Mouse (Mus musculus): ENCODE data around the gene Msi2.

Gene Msi2

DNA sequence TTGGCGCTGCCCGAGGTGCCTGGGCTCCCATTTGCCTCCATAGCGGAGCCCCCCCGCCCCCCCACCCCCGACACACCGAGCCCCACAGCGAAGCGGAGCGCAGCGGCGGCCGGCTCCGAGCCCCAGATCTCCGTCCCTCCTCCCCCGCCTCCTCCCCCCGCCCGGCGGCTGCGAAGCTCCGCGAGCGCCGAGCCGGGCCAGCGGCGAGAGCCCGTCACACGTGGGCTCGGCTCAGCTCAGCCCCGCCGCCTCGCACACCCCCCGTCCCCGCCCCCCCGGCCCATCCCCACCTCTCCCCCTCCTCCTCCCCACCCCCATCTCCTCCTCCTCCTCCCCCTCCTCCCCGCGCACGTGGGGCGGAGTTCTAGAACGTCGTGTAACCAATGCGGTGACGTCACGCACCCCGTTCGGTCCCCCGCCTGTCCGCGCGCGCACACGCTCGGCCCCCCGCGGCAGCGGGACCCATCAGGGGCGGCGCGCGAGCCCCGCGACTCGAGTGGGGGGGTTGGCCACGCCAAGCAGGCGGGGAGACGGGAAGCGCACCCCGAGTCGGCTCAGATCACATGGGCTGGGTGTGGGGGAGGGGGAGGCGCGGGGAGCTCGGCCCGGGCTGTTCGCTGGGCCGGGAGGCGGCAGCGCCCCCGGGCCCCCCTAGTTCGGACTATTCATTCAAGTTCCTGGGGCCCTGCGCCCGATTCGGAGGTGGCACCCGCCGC lies at the start of gene Msi2:
Gene Msi2 (minus strand): TSS at position 464 of the 716 bp plus-strand sequence.
- DNase-seq = peak; percentile 96

DNA sequence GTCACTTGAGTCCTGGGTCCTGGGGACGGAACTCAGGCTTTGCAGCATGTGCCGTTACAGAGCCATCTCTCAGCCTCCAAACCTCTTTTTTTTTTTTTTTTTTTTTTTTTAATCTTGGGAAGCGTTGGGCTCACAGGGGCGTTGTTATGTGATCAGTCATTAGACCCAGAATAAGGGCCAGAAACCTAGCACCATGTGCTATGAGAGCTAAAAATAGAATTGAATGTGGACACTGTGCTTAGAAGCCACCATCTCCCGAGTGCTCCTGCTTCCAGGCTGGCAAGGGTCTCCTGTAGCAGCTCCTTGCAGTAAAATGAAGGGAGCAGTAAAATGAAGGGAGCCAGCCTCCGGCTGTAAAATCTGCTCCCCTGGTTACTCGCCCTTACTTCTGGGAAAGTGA lies 47.3 kb upstream of the Msi2 start:
- DNase-seq = no peak

DNA sequence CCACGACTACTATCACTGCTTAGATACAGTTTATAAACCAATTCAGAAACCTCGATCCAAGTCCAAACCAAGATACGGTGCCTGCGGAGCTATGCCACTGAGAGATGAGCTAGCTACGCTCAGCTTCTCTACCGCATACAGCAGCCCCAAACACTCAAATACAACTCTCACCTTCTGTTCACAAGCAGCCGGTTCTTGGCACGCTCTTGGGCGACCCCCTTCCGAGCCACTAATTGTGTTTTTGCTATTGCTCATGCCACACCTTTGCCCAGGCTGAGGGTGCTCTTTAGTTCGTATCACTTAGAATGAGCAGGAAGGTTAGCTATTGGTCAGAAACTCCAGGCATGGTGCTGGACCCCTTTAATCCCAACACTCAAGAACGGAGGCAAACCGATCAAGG lies 45.1 kb upstream of the Msi2 start:
- DNase-seq = no peak

DNA sequence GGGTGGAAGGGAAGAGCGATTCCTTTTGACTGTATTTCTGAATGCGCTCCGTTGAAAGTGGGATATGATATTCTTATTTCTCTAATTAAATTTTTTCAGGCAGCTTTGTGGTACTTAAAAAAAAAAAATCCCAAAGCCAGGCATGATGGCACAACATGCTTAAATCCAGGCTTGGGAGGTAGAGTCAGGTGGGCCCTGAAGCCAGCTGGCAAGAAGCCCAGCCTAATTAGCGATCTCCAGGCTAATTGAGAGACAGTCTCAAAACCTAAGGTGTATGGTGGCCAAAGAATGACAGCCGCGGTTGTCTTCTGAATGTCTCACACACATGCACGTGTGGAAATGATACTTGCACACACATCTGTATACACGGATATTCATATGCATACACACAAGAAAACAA lies 41.2 kb upstream of the Msi2 start:
- DNase-seq = no peak

DNA sequence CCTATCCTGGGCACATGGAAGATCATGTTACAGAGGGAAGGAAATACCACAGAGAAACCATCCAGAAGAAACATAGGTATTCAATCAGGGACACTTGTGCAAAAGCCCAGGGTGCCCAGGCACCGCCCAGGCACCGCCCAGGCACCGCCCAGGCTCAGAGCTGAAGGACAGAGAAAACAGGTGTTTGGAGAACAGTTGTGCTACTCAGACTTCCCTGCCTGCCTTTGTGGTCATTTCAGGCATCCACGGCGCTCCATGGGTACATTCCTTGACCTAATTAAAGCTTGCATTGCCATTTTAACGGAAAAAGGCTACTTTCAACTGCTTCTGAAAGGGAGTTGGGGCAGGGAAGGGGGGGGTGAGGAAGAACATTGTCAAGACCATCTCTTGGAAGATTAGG lies 40.1 kb upstream of the Msi2 start:
- DNase-seq = no peak

DNA sequence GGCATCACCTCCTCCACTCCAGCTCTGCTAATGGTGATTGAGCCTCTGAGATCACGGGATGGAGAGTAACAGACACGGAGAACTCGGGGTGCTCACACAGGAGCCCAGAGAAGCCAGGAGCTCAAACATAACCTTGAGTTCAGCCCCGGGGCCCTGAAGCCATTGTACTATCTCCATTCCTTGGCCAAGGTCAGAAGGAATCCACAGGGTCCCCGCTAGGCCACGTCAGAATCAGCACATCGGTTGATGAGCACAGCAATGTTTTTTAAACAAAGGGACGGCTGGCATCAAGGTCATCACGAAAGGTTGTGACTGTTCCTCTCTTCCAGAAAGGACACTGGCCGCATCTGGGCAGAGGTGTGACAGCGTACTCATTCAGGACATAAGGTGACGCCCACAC lies 27.0 kb upstream of the Msi2 start:
- no peak for DNase-seq

DNA sequence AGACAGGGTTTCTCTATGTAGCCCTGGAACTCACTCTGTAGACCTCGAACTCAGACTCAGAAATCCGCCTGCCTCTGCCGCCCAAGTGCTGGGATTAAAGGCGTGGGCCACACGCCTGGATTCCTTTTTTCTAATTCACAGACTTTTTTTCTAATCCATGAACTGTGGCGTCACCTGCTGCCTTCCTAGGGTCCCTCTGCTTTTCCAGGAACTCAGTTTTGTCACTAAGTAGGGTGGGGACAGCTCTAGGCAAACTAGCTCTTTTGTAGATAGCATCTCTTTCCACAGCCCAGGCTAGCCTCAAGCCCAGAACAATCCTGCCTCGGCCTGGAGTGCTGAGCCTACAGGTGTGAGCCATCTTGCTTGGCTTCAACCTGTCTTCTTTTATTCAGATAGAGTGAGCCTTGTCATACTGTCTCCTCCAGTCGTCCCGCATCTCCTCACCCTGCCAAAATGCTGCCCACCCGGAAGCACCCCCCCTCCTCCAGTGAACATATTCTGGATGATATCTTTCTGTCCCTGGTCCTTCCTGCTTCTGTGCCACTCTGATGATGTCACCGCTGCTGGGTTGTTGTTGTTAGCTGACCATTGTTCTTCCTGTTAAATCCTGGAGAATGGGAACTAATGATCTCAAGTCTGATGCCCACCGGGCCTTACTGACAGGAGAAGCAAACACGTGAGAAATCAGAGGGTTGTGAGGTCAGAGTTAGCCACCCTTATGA lies 21.4 kb upstream of the Msi2 start:
- DNase-seq = no peak

DNA sequence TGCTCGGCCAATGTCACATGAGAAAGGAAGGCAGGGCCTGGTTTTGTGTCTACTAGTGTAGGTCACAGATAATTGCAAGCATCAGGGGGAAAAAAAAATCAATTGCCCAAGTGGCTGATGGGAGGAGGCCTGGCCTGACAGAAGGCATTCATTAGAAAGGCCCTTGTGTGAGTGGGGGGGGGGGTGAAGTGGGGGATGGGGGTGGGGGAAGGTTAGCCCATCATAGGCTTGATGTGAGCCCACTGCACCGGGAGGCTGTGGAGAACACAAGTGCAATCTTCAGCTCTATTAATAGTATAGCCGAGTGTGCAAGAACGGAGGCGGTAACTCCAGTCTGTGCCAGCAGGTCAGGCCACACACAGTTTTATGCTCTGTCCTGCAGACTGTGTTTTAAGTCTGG lies 11.1 kb upstream of the Msi2 start:
- DNase-seq = no peak

DNA sequence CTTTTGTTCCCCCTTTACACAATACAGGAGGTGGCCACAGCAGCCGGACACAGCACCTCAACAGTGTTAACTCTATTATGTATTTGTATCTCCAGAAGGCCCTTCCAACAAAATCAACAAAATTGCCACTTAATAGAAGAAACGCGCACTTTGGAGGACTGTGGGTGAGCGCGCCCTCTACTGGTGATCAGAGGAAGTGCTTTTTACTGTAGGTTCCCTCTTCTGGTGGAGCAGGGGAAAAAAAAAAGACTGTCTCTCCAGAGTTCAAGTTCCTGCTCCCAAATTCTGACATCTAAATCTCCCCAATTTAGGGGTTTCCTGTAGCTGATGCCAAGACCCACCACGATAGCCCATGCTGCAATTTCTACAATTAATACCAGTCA lies 10.2 kb upstream of the Msi2 start:
- DNase-seq = peak; percentile 86

DNA sequence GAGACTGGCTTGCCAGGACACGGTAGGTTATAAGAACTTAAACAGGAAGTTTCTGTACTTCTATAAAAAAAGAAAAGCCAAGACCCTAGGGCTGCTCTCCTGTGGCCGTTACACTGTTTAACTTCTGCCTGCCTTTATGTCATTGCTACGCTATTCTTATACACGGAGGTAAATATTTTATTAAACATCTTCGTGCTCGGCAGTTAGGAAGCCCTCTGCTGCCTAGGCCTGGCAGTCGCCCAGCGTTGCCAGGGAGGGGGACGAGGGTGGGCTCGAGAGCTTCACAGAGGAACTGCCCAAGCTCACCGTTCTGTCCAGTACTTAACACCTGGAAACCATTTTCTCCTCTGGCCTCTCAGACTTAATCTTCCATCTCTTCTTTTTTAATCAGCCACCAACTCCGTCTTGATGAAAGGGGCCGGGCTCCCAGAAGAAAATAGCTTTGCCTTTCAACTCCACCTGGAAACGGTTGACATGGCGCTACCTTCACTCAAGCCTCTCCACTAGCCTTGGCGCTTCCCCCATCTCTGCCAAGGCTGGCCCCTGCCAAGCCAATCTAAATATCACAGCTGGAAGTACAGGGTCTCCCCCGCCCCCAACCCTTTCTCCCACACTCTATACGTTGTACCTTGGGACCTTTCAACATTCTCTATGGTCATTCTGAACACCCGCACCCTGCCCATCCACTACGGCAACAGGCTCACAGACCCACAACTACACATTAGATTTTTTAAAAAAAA lies 9.6 kb upstream of the Msi2 start:
- DNase-seq = peak; percentile 24

DNA sequence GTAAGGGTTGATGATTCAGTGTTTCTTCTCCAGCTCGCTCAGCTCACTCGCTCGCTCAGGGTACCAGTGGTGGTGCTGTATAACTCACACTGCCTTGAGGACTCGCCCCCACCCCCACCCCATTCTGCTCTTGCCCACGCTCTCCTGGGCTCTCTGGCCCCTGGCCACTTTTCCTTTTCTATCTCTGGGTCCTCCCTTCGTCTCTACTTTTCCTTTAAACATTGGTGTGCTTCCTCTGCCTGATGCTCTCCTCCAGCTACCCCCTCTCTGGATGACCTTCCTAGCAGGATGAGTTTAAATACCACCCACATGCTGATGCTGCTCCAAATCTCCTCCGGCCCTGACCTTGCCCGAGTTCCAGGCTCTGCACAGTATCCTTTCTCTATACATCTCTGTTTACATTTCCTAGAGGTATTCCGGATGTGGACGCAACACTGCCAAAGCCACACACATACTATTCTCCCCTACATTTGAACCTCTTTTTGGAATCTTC lies 2.9 kb upstream of the Msi2 start:
- no peak for DNase-seq

DNA sequence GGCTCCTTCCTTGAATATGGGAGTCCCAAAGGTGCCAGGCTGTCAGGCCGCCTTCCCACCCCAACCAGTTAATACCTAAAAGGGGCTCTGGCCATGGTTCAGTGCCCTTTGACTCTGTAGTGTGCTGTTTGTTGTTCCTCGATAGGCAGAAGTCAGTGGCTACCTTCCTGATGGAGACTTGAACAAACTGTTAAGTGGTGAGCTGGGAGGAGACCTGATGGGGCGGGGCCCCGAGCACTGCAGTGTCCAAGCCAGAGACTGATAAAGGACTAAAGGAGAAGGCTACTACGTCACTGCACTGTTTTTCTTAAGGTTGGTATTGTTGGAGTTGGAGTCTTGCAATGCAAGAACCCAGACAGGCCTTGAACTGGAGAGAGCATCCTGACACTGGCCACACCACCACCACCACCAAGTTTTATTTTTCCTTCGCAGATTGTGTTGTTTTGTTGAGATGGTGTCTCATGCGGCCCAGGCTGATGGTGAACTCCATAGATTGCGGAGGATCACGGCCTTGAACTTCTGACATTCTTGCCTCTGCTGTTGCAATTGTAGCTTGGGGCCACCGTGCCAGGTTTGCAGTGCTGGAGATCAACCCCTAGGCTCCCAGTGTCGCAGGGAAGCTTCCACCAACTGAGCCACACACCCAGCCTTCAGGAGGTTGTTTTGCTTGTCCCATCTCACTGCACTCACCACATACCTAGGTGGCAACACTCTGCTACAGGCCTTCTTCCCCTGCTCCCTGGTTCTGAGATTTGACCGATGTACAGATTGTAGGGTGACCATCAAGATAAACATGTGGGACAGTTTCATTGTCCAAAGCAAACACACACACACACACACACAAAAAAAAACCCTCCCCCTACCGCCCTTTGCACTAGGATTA lies 2.2 kb upstream of the Msi2 start:
- no peak for DNase-seq

DNA sequence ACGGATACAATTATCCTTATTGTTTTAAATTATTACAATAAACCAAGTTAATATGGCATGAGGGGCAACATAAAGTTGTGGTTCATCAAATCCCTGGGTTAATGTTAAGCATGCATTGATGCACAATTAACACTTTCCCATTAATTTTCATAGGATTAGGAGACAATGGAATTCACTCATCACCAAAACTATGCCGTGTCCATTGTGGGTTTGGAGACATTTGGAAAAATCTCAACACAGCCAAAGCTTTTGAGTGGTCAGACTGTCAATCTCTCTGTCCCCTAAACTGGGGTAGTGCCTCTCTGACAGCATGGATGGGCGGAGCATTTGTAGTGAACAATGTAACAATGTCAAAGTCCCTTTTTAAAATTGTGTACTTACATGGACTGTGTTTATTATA lies 1.3 kb upstream of the Msi2 start:
- DNase-seq = no peak

DNA sequence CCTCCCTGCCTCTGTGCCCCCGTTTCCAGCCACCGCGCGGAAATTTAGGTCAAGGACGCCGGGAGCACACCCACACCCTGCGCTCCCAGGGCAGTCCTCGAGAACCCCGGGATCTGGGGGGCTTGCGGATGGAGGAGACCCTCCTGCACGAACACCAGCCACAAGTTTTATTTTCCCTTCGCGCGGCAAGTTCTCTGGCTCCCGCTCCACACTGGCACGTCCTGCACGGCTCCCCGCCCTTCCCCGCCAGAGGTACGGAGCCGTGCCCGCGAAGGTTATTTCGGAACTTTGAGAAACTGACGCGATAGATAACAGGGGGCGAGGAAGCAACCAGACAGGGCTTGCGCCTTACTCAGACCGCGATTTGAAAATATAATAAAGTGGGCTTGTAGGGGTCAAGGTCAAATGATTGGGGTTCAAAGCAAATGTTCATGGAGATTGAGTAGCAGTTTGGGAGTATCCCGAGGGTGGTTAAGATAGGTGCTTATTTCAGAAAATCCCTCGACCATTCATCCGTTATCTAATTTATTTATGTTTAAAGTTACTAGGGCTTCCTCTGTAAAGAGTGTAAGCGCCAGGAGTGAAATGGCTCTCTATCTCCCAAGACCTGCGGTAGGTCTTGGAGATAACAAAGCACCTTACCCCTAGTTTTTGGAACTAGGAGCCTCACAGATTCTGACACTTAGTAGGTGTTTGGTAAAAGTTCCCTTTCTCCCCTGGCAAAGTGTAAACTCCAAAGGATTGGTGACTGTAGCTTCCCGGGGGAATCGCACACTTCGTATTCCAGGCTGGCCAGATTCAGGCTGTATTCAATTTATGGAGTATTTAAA lies 668 bp upstream of the Msi2 start:
- no peak for DNase-seq

DNA sequence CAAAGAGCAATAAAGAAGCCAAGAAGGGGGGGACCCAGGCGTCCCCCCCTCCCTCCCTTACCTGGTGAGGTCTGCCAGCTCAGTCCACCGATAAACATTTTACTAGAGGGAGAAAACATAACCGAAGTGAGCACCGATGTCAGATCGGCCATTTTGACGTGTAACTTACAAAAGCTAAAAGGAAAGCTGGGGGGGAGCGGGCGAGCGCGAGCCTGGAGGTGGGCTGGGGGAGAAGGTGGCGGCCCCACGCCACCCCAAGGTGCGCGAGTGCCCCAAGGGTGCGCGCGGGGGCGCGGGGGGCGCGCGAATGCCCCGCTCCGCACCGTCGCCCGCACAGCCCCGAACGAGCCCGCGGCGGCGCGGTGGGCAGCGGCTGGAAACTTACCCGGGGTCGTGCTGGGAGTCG lies 666 bp downstream of the Msi2 start:
- peak; percentile 71 for DNase-seq

DNA sequence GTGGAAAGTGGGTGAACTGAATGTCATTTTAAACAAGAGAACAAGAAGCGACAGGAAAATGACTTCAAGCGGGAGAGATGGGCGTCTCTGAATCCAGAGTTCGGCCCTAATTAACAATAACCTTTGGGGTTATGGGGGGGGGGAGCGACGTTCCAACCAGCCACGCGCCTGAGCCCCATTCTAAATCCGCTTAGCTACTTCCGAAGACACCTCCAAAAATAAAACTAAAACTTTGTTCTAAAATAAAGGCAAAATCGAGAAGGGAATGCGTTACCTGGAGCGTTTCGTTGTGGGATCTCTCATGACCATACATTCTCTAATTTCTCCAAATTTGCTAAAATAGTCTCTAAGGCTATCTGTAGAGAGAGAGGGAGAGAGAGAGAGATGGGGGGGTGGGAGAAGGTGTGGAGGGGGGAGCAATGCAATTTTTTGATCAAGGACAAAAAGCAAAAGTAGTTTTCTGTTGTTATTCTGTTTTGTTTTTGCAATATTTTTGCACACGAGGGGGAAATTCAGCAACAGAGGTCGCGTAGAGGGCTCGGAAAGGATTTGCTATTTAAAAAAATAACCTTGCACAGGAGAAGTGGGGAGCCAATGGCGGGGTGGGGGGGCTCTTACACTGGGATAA lies 1.2 kb downstream of the Msi2 start:
- DNase-seq = peak; percentile 51

DNA sequence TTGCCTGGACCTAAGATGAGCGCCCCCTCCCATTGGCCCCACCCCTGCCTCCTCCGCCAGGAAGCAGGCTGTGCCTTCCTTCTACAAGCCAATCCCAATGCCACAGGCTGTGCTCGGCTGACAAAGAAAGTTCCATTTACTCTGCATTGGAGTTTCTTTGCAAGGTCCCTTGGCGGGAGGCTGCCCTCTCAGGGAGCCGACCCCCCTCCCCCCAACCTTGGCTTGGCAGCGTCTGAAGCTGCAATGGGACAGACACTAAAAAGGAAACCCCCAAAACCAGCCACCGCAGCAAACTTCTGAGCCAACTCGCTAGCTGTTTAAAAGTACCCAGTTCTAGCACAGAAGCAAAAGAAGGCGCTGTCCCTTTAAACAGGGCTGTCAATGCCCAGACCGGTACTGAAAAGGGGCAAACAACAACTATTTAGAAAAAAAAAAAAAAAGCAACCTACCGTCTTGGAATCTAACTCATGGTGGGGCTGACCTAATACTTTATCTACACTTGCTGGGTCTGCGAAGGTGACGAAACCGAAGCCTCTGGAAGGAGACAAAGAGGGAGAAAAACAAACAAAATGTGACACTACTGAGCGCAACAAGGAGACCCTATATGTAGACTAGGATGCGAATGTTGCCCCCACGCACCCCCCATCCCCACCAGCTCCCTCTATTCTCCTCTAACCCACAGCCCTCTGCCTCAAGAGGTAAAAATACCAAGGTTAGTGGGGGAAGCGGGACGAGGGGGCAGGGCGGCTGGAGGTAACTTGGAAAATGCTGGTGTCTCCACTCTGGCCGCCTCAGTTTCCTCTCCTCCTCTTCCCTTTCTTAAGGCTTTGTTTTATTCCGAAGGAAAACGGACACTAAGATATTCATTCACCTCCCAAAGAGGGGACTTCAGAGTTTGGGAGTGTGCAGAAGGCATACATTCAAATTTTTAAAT lies 2.0 kb downstream of the Msi2 start:
- DNase-seq = peak; percentile 65

DNA sequence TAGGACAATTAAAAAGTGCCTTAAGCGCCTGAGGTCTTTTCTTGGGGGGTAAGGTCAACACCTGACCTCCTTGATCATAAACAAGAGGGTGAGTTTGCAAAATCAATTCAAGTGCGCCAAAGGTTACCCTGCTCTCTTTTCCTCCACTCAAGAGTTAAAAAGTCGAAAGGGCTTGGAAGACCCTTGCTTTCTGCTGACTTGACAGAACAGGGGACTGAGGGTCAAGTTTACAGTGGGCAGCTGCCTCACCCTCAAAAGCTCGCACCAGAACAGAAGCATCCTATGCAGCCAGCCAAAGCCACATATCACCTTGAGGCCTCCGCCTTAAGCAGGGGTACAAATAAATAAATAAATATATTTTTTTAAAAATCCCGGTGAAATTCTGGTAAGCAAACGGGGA lies 3.0 kb downstream of the Msi2 start:
- no peak for DNase-seq

DNA sequence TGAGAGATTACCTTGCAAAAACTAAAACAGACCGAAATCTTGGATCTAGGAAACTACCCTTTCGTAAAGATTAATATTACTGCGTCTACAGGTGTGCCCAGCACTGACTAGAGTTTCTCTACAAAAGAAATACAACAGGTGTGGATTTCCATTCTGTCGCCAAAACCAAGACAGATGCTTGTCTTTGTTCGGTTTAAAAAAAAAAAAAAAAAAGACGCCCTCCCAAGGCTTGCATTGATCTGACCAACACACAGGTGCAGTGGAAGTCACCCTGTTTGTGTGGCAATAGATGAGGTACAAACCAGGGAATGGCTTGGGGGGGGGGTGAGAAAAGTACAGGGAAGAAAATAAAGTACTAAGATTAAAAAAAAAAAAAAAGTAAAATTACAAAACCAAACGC lies 4.2 kb downstream of the Msi2 start:
- DNase-seq = no peak

DNA sequence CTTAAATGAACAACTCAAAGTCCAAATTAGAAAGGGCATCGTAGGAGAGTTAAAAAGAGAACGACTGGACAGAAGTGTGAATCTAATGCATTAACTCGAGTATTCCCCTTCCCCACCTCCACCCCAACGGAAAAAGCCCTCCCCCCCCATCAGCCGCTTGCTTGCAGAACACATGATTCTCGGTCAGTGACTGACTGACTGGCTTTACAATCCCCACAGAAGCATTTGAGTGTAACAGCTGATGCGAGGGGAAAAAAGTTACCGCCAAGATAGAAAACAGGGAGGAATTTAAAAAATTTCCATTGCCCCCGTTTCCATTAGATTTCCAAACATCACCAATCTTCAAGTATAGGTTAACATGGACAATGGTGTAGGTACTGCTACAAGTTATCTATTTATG lies 4.8 kb downstream of the Msi2 start:
- DNase-seq = no peak

All from thymus, postnatal 4 days (tissue).